Mouse (Mus musculus) NIH3T3 (cell line): ENCODE measurements at regions not wholly inside any gene's neighbourhood (a gene's known extent, or its start where the extent isn't known, plus 50 kb on each side); places are given as distances from the start of the nearest gene placed in this dataset.

Experiments used
- DNase-seq: peaks from one replicate; pipeline ENCODE4 v3.0.0-alpha.2; 2012; ENCODE audit warnings: low read depth

DNA sequence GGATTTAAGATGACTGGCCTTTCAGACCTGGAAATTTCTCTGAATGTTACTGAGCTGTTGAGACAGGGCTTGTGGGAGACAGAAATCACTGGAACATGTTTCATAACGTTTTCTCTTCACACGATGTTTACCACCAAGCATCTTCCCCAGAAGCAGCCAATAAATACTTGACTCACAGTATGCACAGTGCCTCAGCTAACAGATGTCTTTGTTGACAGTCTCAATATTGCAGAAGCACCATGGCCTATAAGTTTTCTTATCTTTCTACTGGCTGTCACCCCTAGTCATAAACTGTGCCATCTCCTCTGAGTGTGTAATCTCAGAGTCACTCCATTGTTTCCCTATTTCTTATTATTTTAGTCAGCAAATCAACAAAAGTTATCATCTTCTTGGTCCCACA lies 187.9 kb upstream of the Gm38303 start:
- DNase-seq = no peak

DNA sequence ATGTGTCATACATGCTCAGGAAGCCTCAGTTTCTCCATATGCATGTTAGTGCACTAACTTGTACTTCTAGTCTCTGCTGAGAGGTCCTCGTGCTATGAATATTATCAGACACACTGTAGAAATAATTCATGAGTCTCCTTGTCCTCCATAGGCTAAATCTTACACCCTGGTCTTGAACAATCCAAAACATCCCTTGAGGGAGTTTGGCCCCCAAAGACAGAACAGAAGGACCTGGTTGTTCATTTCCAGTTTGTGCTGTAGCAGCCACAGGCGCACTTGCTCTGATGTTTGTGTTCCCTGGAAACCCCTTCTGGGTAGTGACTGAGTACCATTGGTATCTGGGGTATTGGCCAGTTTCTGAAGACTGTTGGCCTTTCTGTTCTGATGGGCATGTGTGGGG lies 176.7 kb upstream of the Gm38303 start:
- DNase-seq = no peak

DNA sequence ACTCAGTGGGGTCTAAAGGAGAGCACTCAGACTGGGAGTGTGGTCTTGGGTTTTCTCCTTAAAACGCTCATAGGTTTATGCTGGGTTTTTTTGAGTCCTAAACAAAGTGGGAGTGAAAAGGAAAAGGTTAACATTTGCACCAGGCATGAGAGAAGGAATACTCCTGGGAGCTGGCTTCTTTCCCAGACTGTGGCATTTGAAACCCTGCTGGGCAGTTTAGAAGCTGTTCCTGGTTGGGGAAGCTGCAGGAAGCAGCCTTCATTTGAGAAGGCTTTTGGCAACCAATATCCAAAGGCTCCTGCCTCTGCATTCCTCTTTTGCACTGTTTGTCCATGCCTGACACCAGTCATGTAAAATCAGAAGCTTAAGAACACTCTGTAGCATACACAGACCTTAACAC lies 175.9 kb upstream of the Gm38303 start:
- DNase-seq = peak; percentile 38
